Mouse (Mus musculus) frontal cortex, postnatal 14 days (tissue): ENCODE data around the gene Slc12a8.
A peak's percentile ranks its signal among the peaks of the same experiment; 100 is the strongest.

Experiments used
- DNase-seq, 2 experiments: peaks; one replicate each; pipeline ENCODE4 v3.0.0; 2022; ENCODE audit warnings: low spot score in 2 of 2

The Slc12a8 gene

GRCm38 (mm10) chr16:33672643-33673042 lies 155.5 kb downstream of the Slc12a8 start:
- no peak for DNase-seq

- DNase-seq: no peak
These were observed 156.5 kb downstream of the Slc12a8 start for GRCm38 (mm10) chr16:33673530-33674109.

- DNase-seq: no peak
These were observed 158.2 kb downstream of the Slc12a8 start for GRCm38 (mm10) chr16:33675151-33675847.

GRCm38 (mm10) chr16:33675848-33676184 lies 158.7 kb downstream of the Slc12a8 start:
- DNase-seq: no peak

- no peak for DNase-seq
These were observed 159.5 kb downstream of the Slc12a8 start for GRCm38 (mm10) chr16:33676347-33677312.

GRCm38 (mm10) chr16:33677313-33677690 lies 160.2 kb downstream of the Slc12a8 start:
- DNase-seq: no peak

GRCm38 (mm10) chr16:33677901-33678300 lies 160.8 kb downstream of the Slc12a8 start:
- no peak for DNase-seq

GRCm38 (mm10) chr16:33680271-33680670 lies 163.1 kb downstream of the Slc12a8 start:
- DNase-seq: no peak

GRCm38 (mm10) chr16:33680816-33681215 lies 163.7 kb downstream of the Slc12a8 start:
- DNase-seq: no peak

- no peak for DNase-seq
These were observed 164.5 kb downstream of the Slc12a8 start for GRCm38 (mm10) chr16:33681661-33682060.

- no peak for DNase-seq
These were observed 165.5 kb downstream of the Slc12a8 start for GRCm38 (mm10) chr16:33682651-33683050.

- DNase-seq: no peak
These were observed 166.4 kb downstream of the Slc12a8 start for GRCm38 (mm10) chr16:33683206-33684161.

GRCm38 (mm10) chr16:33684162-33684702 lies 167.1 kb downstream of the Slc12a8 start, which contains the start of gene Heg1:
Heg1 (plus strand) TSS chr16:33684370.
- DNase-seq: peak in 1 of 2 experiments; percentile 37

- no peak for DNase-seq
These were observed 167.9 kb downstream of the Slc12a8 start for GRCm38 (mm10) chr16:33684703-33685701.

GRCm38 (mm10) chr16:33686056-33686455 lies 168.9 kb downstream of the Slc12a8 start:
- no peak for DNase-seq

- no peak for DNase-seq
These were observed 170.6 kb downstream of the Slc12a8 start for GRCm38 (mm10) chr16:33687724-33688123.

GRCm38 (mm10) chr16:33690975-33691747 lies 174.0 kb downstream of the Slc12a8 start:
- no peak for DNase-seq

- no peak for DNase-seq
These were observed 176.4 kb downstream of the Slc12a8 start for GRCm38 (mm10) chr16:33693553-33693952.
